Mouse (Mus musculus): ENCODE data around the gene Pkd2l1. TPM values are rescaled to one million over a fixed set of nuclear protein-coding genes. Genes with fewer than 3 reads are reported as not detected.

The Pkd2l1 gene
- polyA plus RNA-seq, 1 experiment: not detected

- TF ChIP-seq GATA1 (IDR thresholded peaks at IDR 0.05; ENCODE audit: low read length): no peak
Measured at GRCm38 (mm10) chr19:44135072-44135959, 56.9 kb downstream of the Pkd2l1 start, which contains the start of gene Cwf19l1. TSS of gene Cwf19l1 (minus strand) at chr19:44135876.

- peak; percentile 7 for TF ChIP-seq GATA1 (IDR thresholded peaks at IDR 0.05; ENCODE audit: low read length)
Measured at GRCm38 (mm10) chr19:44132917-44133316, 59.3 kb downstream of the Pkd2l1 start.

- TF ChIP-seq GATA1 (IDR thresholded peaks at IDR 0.05; ENCODE audit: low read length): no peak
Measured at GRCm38 (mm10) chr19:44128560-44128959, 63.7 kb downstream of the Pkd2l1 start.

- TF ChIP-seq GATA1 (IDR thresholded peaks at IDR 0.05; ENCODE audit: low read length): no peak
Measured at GRCm38 (mm10) chr19:44127729-44128497, 64.3 kb downstream of the Pkd2l1 start.

GRCm38 (mm10) chr19:44121137-44121536, 71.1 kb downstream of the Pkd2l1 start:
- TF ChIP-seq GATA1 (IDR thresholded peaks at IDR 0.05; ENCODE audit: low read length): no peak

- TF ChIP-seq GATA1 (IDR thresholded peaks at IDR 0.05; ENCODE audit: low read length): no peak
Measured at GRCm38 (mm10) chr19:44117793-44118192, 74.4 kb downstream of the Pkd2l1 start.

- TF ChIP-seq GATA1 (IDR thresholded peaks at IDR 0.05; ENCODE audit: low read length): no peak
Measured at GRCm38 (mm10) chr19:44111706-44112105, 80.5 kb downstream of the Pkd2l1 start.

- TF ChIP-seq GATA1 (IDR thresholded peaks at IDR 0.05; ENCODE audit: low read length): no peak
Measured at GRCm38 (mm10) chr19:44110356-44110755, 81.9 kb downstream of the Pkd2l1 start.

GRCm38 (mm10) chr19:44108996-44109395, 83.2 kb downstream of the Pkd2l1 start:
- no peak for TF ChIP-seq GATA1 (IDR thresholded peaks at IDR 0.05; ENCODE audit: low read length)

GRCm38 (mm10) chr19:44107661-44108521, 84.4 kb downstream of the Pkd2l1 start:
- no peak for TF ChIP-seq GATA1 (IDR thresholded peaks at IDR 0.05; ENCODE audit: low read length)

GRCm38 (mm10) chr19:44106831-44107660, 85.2 kb downstream of the Pkd2l1 start, which contains the start of gene Chuk:
TSS of gene Chuk (minus strand) at chr19:44107480.
- TF ChIP-seq GATA1 (IDR thresholded peaks at IDR 0.05; ENCODE audit: low read length): no peak

GRCm38 (mm10) chr19:44104393-44104792, 87.8 kb downstream of the Pkd2l1 start:
- no peak for TF ChIP-seq GATA1 (IDR thresholded peaks at IDR 0.05; ENCODE audit: low read length)

- TF ChIP-seq GATA1 (IDR thresholded peaks at IDR 0.05; ENCODE audit: low read length): no peak
Measured at GRCm38 (mm10) chr19:44103001-44103400, 89.2 kb downstream of the Pkd2l1 start.

- no peak for TF ChIP-seq GATA1 (IDR thresholded peaks at IDR 0.05; ENCODE audit: low read length)
Measured at GRCm38 (mm10) chr19:44100840-44101239, 91.4 kb downstream of the Pkd2l1 start.

Other genes starting within 250 kb of the Pkd2l1 start
- gene Cpn1, start 205.9 kb downstream of the Pkd2l1 start, polyA plus RNA-seq (2012): not detected in 2 replicates
- not detected in 2 replicates for gene Cyp2c23, start 163.2 kb downstream of the Pkd2l1 start, polyA plus RNA-seq (2012)
- gene Erlin1, start 122.7 kb downstream of the Pkd2l1 start, polyA plus RNA-seq (2012): 10.1 and 11.8 TPM in 2 replicates
- gene Chuk, start 85.0 kb downstream of the Pkd2l1 start, polyA plus RNA-seq (2012): 12.1 and 15.8 TPM in 2 replicates
- gene Cwf19l1, start 56.6 kb downstream of the Pkd2l1 start, polyA plus RNA-seq (2012): 8.3 and 10.7 TPM in 2 replicates
- gene Bloc1s2, start 46.0 kb downstream of the Pkd2l1 start, polyA plus RNA-seq (2012): 159 and 217 TPM in 2 replicates
- not detected in 2 replicates for gene Scd3, start 10.8 kb upstream of the Pkd2l1 start, polyA plus RNA-seq (2012)
- 49.6 and 100 TPM in 2 replicates for gene Scd2, start 101.2 kb upstream of the Pkd2l1 start, polyA plus RNA-seq (2012)
- gene Scd4, start 140.7 kb upstream of the Pkd2l1 start, polyA plus RNA-seq (2012): 0.48 and 0.63 TPM in 2 replicates
- 3.0 and 3.6 TPM in 2 replicates for gene Scd1, start 215.4 kb upstream of the Pkd2l1 start, polyA plus RNA-seq (2012)